Mouse (Mus musculus): ENCODE data around the gene Spop.

DNA sequence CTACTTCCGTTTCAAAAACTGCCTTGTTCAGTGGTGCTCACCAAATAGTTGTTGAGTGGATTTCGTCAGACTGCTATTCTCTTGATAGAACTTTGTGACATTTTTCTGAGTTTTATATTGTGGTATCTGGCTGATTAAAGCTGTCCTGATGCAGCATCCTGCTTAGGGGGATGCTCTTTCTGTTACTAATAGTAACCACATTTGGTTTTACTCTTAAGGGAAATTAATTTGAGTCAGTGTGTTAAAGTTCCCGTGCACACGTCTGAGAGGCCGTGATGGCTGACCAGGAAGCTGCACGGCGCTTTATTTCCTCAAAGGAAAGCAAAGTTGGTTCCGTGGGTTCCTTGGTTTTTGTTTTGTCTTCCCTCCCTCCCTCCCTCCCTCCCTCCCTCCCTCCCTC is 41.5 kb downstream of the Spop start:
- TF ChIP-seq EP300 (IDR thresholded peaks at IDR 0.05; ENCODE audit: low read depth) (no peak), CTCF (IDR thresholded peaks at IDR 0.05; ENCODE audit: low read depth) (no peak)

Data from heart, postnatal 0 days (tissue).